Mouse (Mus musculus) kidney, postnatal 14 days (tissue): ENCODE data around the gene Pfdn5.
"Not testable (repeated sequence)": the region's sequence is repeated elsewhere in the genome, so short reads cannot be mapped to it uniquely, and the experiment has no call there.

Experiments
- DNase-seq: peaks from one replicate; pipeline ENCODE4 v3.0.0; 2022; ENCODE audit warnings: mixed read lengths

The Pfdn5 gene

GRCm38 (mm10) chr15:102335925-102336324 is 10.0 kb downstream of the Pfdn5 start:
- not testable (repeated sequence) for DNase-seq

- DNase-seq, result no peak
These were observed 11.0 kb downstream of the Pfdn5 start for GRCm38 (mm10) chr15:102336946-102337345.

DNA sequence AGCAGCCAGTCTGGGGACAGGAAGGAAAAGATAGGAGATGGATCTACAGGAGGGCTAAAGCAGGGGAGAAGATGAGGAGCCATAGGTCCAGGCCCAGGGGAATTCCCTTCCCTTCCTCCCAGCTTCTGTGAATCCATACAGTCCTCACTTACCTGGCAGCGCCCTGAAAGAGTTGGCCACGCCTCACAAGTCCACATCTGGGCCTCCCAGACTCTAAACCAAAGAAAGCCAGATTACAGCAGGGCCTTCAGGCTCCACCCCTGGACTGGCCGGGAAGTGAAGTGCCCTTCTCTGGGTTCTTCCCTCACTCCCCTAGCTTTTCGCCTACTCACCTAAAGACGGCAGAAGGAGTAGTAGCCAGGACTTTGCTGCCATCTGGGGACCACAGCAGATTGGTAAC is 13.7 kb downstream of the Pfdn5 start:
- DNase-seq, result no peak

GRCm38 (mm10) chr15:102341580-102341979 is 15.7 kb downstream of the Pfdn5 start:
- DNase-seq, result peak; percentile 58

- no peak for DNase-seq
These were observed 18.6 kb downstream of the Pfdn5 start for GRCm38 (mm10) chr15:102344490-102344889.

DNA sequence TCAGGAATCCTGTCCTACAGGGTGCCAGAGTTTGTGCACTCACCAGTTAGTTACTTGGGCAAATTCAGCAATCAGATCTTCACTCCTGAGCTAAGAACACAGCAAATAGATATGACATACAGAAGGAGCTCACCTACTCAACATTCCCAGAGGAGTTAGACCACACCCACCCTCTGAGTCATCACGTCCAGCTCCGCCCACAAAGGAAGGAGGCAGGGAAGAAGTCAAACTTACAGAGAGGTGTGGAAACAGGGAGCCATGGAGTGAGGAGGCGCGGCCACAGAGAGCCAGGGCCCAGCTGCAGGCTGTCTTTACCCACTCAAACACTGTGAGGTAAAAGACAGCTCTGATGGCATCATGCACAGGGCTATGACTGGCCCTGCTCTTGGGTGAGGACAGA is 20.5 kb downstream of the Pfdn5 start:
- no peak for DNase-seq

GRCm38 (mm10) chr15:102350138-102350941 is 24.4 kb downstream of the Pfdn5 start, which contains the start of gene Aaas:
Aaas (minus strand) TSS chr15:102350771.
- DNase-seq, result peak; percentile 97

DNA sequence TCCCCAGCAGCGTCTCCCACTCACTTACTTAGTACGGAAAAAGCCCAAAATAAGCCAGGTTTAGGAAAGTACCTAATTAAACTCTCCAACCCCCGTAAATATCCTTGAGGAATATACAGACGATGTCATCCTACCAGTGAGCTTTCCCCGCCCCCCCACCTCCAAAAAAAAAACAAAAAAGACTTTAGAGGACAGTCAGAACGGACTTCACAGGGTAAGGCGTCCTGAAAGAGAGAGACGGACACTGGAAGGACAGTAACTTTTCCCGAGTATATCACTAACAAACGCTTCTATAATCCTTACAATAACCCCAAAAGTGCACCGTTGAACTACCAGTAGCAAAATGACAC is 25.0 kb downstream of the Pfdn5 start:
- no peak for DNase-seq

DNA sequence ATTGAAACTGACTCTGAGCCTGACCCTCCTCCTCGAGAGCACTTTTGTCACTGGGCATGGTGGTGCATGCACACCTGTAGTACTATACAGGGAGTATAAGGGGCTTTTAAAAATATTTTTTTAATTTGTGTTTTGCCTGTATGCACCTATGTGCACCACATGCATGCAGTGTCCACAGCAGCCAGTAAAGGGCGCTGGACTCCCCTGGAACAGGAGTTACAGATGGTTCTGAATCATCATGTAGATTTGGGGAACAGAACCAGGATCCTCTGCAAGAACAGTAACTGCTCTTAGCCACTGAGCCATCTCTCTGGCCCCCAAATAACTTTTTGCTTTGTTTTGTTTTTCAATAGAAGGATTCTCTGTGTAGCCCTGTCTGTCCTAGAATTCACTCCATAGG is 26.3 kb downstream of the Pfdn5 start:
- peak; percentile 14 for DNase-seq

DNA sequence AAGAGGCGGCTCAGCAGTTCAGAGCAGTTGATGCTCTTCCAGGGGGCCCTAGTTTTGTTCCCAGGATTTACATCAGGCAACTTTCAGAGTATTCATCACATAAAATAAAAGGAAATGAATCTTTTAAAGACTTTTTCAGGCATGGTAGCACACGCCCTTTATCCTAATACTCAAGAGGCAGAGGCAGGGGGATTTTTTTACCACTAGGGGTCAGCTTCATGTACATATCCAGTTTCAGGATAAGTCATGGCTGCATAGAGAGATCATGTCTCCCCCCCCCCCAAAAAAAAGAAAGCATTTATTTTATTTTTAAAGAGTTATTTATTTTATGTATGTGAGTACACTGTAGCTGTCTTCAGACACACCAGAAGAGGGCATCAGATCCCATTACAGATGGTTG is 28.1 kb downstream of the Pfdn5 start:
- no peak for DNase-seq

GRCm38 (mm10) chr15:102355134-102355870 is 29.4 kb downstream of the Pfdn5 start:
- peak; percentile 68 for DNase-seq

GRCm38 (mm10) chr15:102355871-102356441 is 30.0 kb downstream of the Pfdn5 start:
- peak; percentile 57 for DNase-seq

DNA sequence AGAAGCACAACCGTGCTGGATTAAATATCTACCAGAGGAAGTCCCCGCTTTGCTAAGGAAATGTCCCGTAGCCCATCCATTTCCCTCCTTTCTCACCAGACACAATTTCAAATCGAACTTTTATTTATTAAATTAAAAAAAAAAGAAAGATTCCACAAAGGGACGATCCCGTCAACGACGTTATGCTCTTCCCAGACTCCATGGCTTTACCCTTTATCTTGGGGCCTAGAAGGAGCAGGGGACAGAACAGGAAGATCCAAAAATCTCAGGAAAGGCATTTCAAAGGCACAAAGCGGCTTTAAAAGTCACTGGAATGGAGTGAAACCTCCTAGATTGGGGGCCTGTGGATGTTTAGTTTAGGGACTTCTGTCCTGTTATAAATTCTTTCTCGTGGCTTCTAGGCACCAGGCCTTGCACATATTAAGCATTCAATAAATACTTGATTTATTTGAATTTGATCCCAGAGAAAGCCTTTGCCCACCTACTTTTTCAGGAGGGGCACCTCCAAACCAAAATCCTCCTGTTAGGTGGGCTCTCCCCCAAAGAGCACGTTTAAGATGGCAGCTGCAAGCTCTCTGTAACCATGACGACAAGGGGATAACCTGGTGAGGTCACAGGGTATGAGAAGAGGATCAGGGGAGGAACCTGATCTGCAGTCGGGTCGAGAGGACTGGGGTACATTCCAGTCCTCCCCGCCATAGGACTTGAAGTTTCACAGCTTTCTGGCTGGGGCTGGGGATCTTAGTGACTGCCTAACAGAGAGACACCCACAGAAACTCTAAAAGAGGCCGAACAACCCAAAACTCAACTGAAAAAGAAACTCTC is 30.8 kb downstream of the Pfdn5 start:
- DNase-seq, result no peak

GRCm38 (mm10) chr15:102358126-102358525 is 32.2 kb downstream of the Pfdn5 start:
- peak; percentile 16 for DNase-seq

DNA sequence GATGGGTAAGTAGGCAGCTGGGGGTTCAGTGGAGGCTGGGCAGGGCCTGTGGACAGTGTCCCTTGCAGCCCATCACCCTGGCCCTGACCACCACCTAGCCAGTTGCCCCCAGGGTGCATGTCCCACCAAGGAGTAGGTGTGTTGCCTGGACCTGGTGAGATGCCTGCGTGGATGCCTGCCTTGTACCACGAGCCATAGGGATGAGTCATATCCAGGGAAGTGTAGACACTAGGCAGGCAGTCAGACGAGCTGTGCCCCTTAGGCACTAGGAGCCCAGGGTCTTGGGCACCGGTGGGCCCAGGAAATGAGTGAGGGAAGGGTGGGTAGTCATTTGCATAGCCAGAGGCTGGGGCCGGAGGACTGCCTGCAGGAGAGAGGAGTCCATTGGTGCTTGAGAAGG is 32.9 kb downstream of the Pfdn5 start:
- DNase-seq, result no peak

DNA sequence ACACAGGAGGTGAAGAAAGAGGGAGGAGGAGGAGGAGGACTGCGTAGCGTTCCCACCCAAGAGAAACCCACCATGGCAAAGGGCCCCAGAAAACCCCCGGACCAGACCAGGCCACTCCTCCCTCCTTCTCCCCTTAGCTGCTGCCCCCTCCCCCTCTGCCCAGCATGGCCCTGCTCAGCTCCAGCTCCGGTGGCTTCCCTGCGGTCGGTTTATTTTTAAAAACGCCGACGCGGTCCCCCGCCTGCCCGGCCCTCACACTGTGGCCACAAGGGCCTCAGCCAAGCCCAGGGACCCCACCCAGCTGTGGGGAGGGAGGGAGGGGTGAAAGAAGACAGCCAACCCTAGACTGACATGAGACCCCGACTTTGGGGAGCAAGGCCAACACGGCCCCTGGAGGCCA is 36.7 kb downstream of the Pfdn5 start:
- peak; percentile 18 for DNase-seq

GRCm38 (mm10) chr15:102364678-102365077 is 38.8 kb downstream of the Pfdn5 start:
- no peak for DNase-seq

- no peak for DNase-seq
These were observed 40.3 kb downstream of the Pfdn5 start for GRCm38 (mm10) chr15:102366238-102366637.

DNA sequence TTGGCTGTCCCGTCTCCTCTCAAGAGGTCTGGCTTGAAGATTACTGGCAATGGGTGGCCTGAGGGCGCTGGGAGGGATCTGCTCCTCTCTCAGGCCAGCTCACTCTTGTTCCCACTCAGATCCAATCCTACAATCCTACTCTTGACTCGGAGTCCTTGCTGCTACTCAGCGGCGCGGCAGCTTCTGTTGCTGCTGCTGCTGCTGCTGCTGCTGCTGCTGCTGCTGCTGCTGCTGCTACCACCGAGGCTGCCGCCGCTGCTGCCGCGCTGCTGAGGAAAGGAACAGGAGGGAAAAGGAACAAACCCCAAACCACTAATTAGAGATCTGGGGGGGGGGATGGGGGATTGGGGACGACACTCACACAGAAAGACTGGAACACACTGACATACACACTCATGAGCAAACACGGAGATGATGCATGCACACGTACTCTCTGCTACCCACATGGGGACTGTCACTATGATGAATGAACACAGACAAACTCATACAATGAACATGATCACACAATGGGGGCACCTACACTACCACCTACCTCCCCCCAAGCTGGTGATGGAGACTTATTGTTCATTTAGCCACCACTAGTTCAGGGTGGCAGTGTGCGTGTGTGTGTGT is 40.9 kb downstream of the Pfdn5 start, which contains the start of gene Sp7:
Sp7 (minus strand) TSS at position 450 of the 612 bp plus-strand sequence.
- DNase-seq, result no peak

DNA sequence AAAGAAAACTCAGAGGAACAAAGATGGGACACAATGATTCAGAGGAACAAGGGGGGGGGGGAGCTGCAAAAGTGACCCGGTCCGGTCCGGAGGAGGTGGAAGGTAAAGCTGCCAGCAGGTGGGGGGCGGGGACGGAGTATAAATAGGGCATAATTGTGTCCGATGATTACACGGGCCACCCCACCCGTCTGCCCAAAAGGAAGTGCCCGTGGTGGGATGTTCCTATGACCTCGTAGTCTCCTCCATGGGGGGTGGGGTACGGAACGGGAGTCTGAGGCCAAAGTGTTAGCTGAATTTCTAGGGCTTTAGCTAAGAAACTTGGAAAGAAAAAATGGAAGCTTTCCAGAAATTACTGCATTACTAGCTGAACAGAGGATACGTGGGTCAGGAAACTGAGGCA is 44.1 kb downstream of the Pfdn5 start:
- no peak for DNase-seq

DNA sequence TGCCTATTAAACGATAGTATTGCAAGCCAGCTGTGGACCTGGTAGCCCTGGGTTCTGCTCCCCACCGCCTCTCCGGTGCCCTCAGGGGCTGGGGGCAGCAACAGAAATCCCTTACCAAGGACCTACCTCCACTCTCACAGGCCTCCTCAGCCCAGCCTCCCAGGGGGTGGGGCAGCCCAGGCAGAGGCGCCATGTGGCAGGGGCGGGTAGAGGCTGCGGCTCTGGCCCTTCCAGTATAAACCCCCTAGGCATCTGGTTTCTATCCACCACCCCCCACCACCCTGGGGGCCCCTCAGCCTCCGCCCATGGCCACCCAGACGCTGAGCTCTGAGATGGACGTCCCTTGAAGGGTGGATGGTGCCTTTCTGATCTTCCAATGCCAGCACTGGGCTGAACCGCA is 44.8 kb downstream of the Pfdn5 start:
- DNase-seq, result no peak

GRCm38 (mm10) chr15:102376453-102377162 is 50.7 kb downstream of the Pfdn5 start:
- DNase-seq, result peak; percentile 76
